Mouse (Mus musculus): ENCODE measurements around the gene Tmub2. TPM values are rescaled to one million over a fixed set of nuclear protein-coding genes. Genes with fewer than 3 reads are reported as not detected.
A peak's percentile ranks its signal among the peaks of the same experiment; 100 is the strongest.

Tmub2 gene
- polyA plus RNA-seq (2015; fragmentation: Nextera tagmentation; extraction: Ambion mirVana): 46.1 and 47.4 TPM in 2 replicates

- Histone ChIP-seq H3K27ac (ENCODE audit: low read length) (peak within 1 kb of the TSS; percentile 89), H3K4me2 (replicated peaks; ENCODE audit: low read depth, low read length) (peak within 1 kb of the TSS; percentile 83), H3K36me3 (ENCODE audit: insufficient read depth, low read length) (peaks cover 13% of the 10 kb centered on the region), H3K27me3 (replicated peaks; ENCODE audit: insufficient read depth, low read length) (no peaks in the 10 kb centered on the region), H3K9ac (replicated peaks; ENCODE audit: low read depth) (peak within 1 kb of the TSS; percentile 82), H3K4me3 (ENCODE audit: low read depth, low read length) (peak within 1 kb of the TSS; percentile 82), H3K9me3 (ENCODE audit: low read length) (no peaks in the 10 kb centered on the region), H3K4me1 (ENCODE audit: insufficient read depth, low read depth, low read length) (peaks cover 7% of the 10 kb centered on the region; the same call in 1 of the 2 replicates)
- DNase-seq (ENCODE audit: low spot score) (peak; percentile 100), ATAC-seq (peak; percentile 96)
- TF ChIP-seq CTCF (IDR thresholded peaks at IDR 0.05) (no peak), EP300 (IDR thresholded peaks at IDR 0.05) (peak; percentile 58; the same call in 1 of the 2 replicates)
- under 1% methylated on average over 31 of the region's 32 CpGs for WGBS
These were observed at the start of gene Tmub2 for GRCm38 (mm10) chr11:102284501-102285094. Gene Tmub2, plus strand, starts transcription at chr11:102284931.

DNA sequence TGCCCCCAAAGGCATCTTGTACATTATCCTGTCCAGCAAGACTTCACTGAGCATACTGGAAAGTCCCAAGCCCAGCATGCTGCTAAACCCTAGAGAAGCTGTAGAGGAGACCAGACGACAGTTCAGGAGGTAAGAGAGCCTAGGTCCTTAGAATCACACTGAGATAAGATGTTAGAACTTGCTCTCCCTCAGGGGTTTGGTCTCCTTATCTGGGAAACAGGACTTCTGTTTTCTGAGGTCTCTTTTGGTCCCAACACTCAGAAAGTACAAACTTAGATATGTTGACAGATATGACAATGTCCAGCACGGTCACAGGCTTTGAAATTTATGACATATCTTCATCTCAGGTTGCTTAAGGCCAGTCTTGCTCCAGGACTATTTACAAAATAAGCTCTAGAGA is 48.7 kb upstream of the Tmub2 start:
- Histone ChIP-seq H3K4me3 (ENCODE audit: low read depth, low read length) (no peak overlapping the region), H3K9me3 (ENCODE audit: low read length) (no peaks in the 10 kb centered on the region), H3K9ac (replicated peaks; ENCODE audit: low read depth) (no peak overlapping the region), H3K27me3 (replicated peaks; ENCODE audit: insufficient read depth, low read length) (no peaks in the 10 kb centered on the region), H3K4me2 (replicated peaks; ENCODE audit: low read depth, low read length) (no peak overlapping the region), H3K4me1 (ENCODE audit: insufficient read depth, low read depth, low read length) (no peaks in the 10 kb centered on the region), H3K36me3 (ENCODE audit: insufficient read depth, low read length) (no peaks in the 10 kb centered on the region), H3K27ac (ENCODE audit: low read length) (no peak overlapping the region)
- WGBS: 32% methylated on average over 2 of the region's 2 CpGs
- TF ChIP-seq EP300 (IDR thresholded peaks at IDR 0.05) (no peak), CTCF (IDR thresholded peaks at IDR 0.05) (no peak)
- DNase-seq (ENCODE audit: low spot score): no peak
- no peak for ATAC-seq

- WGBS: 71% methylated on average over 6 of the region's 6 CpGs
These were observed 44.1 kb upstream of the Tmub2 start for GRCm38 (mm10) chr11:102240636-102241035.

GRCm38 (mm10) chr11:102241246-102241645 is 43.5 kb upstream of the Tmub2 start:
- DNase-seq (ENCODE audit: low spot score): no peak
- TF ChIP-seq EP300 (IDR thresholded peaks at IDR 0.05) (no peak), CTCF (IDR thresholded peaks at IDR 0.05) (no peak)
- H3K4me2 ChIP-seq (replicated peaks; ENCODE audit: low read depth, low read length): no peak overlapping the region
- no peak for ATAC-seq
- no peak overlapping the region for H3K27ac ChIP-seq (ENCODE audit: low read length)
- H3K4me3 ChIP-seq (ENCODE audit: low read depth, low read length): no peak overlapping the region
- WGBS: 68% methylated on average over 5 of the region's 5 CpGs
- H3K9ac ChIP-seq (replicated peaks; ENCODE audit: low read depth): no peak overlapping the region
- no peaks in the 10 kb centered on the region for H3K27me3 ChIP-seq (replicated peaks; ENCODE audit: insufficient read depth, low read length)
- H3K4me1 ChIP-seq (ENCODE audit: insufficient read depth, low read depth, low read length): peaks cover 3% of the 10 kb centered on the region; the same call in 1 of the 2 replicates
- H3K9me3 ChIP-seq (ENCODE audit: low read length): no peaks in the 10 kb centered on the region
- no peaks in the 10 kb centered on the region for H3K36me3 ChIP-seq (ENCODE audit: insufficient read depth, low read length)

More at GRCm38 (mm10) chr11:102240636-102241035, 44.1 kb upstream of the Tmub2 start:
- no peak overlapping the region for H3K4me3 ChIP-seq (ENCODE audit: low read depth, low read length)
- H3K27ac ChIP-seq (ENCODE audit: low read length): no peak overlapping the region
- H3K36me3 ChIP-seq (ENCODE audit: insufficient read depth, low read length): no peaks in the 10 kb centered on the region
- TF ChIP-seq EP300 (IDR thresholded peaks at IDR 0.05) (no peak), CTCF (IDR thresholded peaks at IDR 0.05) (no peak)
- H3K9me3 ChIP-seq (ENCODE audit: low read length): no peaks in the 10 kb centered on the region
- no peak overlapping the region for H3K4me2 ChIP-seq (replicated peaks; ENCODE audit: low read depth, low read length)
- no peak overlapping the region for H3K9ac ChIP-seq (replicated peaks; ENCODE audit: low read depth)
- no peak for ATAC-seq
- peaks cover 2% of the 10 kb centered on the region; the same call in 1 of the 2 replicates for H3K4me1 ChIP-seq (ENCODE audit: insufficient read depth, low read depth, low read length)
- no peaks in the 10 kb centered on the region for H3K27me3 ChIP-seq (replicated peaks; ENCODE audit: insufficient read depth, low read length)
- DNase-seq (ENCODE audit: low spot score): no peak

- H3K27ac ChIP-seq (ENCODE audit: low read length): no peak overlapping the region
- peaks cover 3% of the 10 kb centered on the region; the same call in 1 of the 2 replicates for H3K4me1 ChIP-seq (ENCODE audit: insufficient read depth, low read depth, low read length)
- H3K9me3 ChIP-seq (ENCODE audit: low read length): no peaks in the 10 kb centered on the region
- DNase-seq (ENCODE audit: low spot score) (no peak), ATAC-seq (no peak)
- no peak overlapping the region for H3K4me2 ChIP-seq (replicated peaks; ENCODE audit: low read depth, low read length)
- no peaks in the 10 kb centered on the region for H3K27me3 ChIP-seq (replicated peaks; ENCODE audit: insufficient read depth, low read length)
- H3K9ac ChIP-seq (replicated peaks; ENCODE audit: low read depth): no peak overlapping the region
- no peak overlapping the region for H3K4me3 ChIP-seq (ENCODE audit: low read depth, low read length)
- 58% methylated on average over 5 of the region's 5 CpGs for WGBS
- TF ChIP-seq CTCF (IDR thresholded peaks at IDR 0.05) (peak; percentile 20), EP300 (IDR thresholded peaks at IDR 0.05) (no peak)
- H3K36me3 ChIP-seq (ENCODE audit: insufficient read depth, low read length): no peaks in the 10 kb centered on the region
These were observed 42.9 kb upstream of the Tmub2 start for GRCm38 (mm10) chr11:102241874-102242273.

- Histone ChIP-seq H3K9me3 (ENCODE audit: low read length) (no peaks in the 10 kb centered on the region), H3K27me3 (replicated peaks; ENCODE audit: insufficient read depth, low read length) (no peaks in the 10 kb centered on the region), H3K4me3 (ENCODE audit: low read depth, low read length) (peak overlapping the region; percentile 27), H3K9ac (replicated peaks; ENCODE audit: low read depth) (no peak overlapping the region; the same call in 1 of the 2 replicates), H3K4me2 (replicated peaks; ENCODE audit: low read depth, low read length) (peak overlapping the region; percentile 53), H3K27ac (ENCODE audit: low read length) (no peak overlapping the region), H3K36me3 (ENCODE audit: insufficient read depth, low read length) (no peaks in the 10 kb centered on the region), H3K4me1 (ENCODE audit: insufficient read depth, low read depth, low read length) (peaks cover 8% of the 10 kb centered on the region)
- DNase-seq (ENCODE audit: low spot score) (peak; percentile 90), ATAC-seq (peak; percentile 85)
- no peak for TF ChIP-seq EP300 (IDR thresholded peaks at IDR 0.05)
- TF ChIP-seq CTCF (IDR thresholded peaks at IDR 0.05): 0 out of 2 replicates have a peak, but pooled peaks have one; percentile 13
- under 1% methylated on average over 32 of the region's 32 CpGs for WGBS
These were observed 39.7 kb upstream of the Tmub2 start for GRCm38 (mm10) chr11:102244926-102245449.
